Mouse (Mus musculus) urinary bladder, postnatal 25 days (tissue): ENCODE results near the gene Zfp654.

Experiments
- DNase-seq: peaks from one replicate; pipeline ENCODE4 v3.0.0; 2022; ENCODE audit warnings: low spot score

Gene Zfp654

GRCm38 (mm10) chr16:64766696-64767300 lies 84.7 kb downstream of the Zfp654 start:
- DNase-seq, result no peak

- no peak for DNase-seq
Observed at GRCm38 (mm10) chr16:64759245-64759626, 92.2 kb downstream of the Zfp654 start.

- no peak for DNase-seq
Observed at GRCm38 (mm10) chr16:64758561-64759244, 92.7 kb downstream of the Zfp654 start.

DNA sequence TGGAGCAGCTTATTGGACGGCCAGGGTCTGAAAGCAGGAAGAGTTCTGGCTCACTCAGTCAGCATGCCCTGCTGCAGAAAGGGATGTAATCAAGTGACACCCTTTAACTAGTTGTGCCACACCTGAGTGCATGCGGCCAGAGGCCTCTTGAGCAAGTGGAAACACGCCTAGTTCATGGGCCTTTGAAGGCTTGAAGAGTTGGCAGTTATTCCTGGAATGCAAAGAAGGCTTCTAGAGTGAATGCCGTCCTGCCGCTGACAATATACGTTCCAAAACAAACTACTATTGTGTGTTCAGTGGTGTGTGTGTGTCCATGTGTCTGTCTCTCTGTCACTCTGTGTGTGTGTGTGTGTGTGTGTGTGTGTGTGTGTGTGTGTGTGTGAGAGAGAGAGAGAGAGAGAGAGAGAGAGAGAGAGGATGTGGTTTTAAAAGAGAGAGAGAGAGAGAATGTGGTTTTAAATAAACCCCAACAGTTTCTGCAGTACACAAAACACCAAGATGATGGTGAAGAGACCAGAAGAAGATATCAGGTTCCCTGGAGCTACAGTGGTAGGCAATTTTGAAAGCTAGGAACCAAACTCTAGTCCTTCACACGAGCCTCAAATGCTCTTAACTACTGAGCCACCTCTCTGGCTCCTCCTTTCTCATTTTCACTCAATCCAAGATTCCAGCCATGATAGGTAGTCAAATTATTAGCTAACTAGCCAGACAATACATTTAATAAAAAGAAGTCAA lies 93.6 kb downstream of the Zfp654 start:
- no peak for DNase-seq

GRCm38 (mm10) chr16:64756321-64756720 lies 95.1 kb downstream of the Zfp654 start:
- DNase-seq, result no peak

DNA sequence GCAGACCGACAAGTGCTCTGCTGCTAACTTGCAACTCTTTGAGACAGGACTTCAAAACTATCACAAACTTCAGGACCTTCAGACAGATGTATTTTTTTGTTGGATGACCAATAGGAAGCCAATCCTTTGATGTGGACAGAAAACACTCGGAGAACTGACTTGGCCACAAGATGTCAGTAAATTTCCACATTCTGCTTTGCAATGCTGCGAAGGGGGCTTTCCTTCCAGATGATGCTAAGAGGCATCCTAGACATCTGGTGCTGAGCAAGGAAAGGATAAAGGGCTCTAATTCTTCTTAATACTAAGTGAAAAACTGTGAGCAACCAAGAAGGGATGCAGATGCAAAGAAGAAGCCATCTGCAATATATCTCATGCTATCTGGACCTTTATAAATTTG lies 96.7 kb downstream of the Zfp654 start:
- no peak for DNase-seq

GRCm38 (mm10) chr16:64753990-64754742 lies 97.3 kb downstream of the Zfp654 start:
- DNase-seq, result no peak

- DNase-seq, result peak; percentile 69
Observed at GRCm38 (mm10) chr16:64748237-64748636, 103.2 kb downstream of the Zfp654 start.

DNA sequence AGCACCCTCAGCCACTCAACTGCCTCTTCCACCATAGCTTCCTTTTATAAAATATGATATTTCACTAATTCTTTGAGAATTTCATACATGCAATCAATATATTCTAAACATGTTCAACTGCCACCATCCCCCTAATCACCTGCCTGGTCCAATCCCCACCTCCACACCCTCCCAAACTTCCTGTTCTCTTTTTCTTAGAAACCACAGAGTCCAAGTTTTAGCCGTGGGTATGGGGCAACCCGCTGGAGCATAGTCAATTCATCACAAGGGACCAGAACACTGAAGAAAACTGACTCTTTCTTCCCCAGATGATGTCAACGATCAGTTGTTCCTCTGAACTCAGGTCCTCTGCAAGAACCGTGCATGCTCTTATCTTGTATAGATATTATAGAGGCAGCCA lies 106.4 kb downstream of the Zfp654 start:
- no peak for DNase-seq

DNA sequence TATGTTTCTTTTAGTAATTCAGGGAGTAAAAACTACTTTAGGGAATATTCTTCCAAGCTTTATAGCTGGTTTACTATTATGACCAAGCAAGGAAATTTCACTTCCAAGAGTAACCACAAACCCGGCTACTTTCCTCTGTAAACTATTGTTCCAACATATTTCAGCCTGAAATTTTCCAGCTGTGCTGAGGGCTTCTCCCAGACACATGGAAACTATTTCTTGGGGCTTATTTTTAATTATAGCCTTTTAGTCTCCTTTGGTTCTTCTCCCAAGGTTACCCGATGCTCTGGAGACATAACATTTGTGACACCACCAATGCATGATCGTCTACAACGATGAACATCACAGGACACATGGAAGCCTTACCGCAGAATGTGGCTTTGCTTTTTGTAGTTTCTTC lies 114.2 kb downstream of the Zfp654 start:
- DNase-seq, result no peak
